Mouse (Mus musculus) cerebellum, postnatal 4 days (tissue): Measurements from ENCODE around the gene Cep135.

Source experiments
- DNase-seq, 2 experiments: peaks; one replicate each; pipeline ENCODE4 v3.0.0; 2022; ENCODE audit warnings: low spot score in 2 of 2, mixed read lengths in 1 of 2

Gene Cep135

DNA sequence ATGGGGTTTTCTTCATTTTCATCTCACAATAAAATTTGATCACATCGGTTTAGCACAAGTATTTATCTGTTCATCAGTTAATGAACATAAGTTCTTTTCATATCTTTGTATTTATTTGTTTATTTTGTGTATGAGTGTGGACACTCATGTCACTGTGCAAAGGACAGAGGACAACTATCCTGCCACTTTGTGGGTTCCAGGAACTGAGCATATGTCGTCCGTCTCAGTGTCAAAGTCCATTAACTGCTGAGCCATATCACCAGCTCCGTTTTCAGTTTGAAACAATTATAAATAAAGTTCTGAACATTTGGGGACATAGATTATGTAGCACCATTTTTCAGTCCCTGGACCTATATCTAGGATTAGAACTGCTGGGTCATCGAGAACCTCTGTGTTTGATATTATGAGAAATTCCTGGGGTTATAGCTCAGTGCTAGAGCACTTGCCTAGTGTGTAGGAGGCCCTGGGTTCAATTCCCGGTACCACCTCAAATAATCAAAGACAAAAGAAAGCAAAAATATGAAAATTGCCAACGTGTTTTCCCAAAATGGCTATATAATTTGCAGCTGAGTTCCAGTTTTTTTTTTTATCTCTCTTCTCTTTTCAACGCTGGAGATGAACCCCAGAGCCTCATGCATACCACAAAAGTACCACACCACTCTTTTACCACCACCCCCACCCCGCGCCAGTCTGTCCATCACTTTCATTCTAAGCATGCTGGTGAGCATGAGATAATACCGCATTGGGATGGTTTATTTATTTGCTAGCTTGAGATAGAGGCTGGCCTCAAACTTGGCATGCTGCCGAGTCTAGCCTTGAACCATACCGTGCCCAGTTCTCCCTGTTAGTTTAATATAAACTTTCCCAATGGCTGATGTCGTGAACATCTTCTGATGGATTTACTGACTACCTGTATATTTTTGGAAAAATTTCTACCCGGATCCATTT, 96.4 kb downstream of the Cep135 start:
- DNase-seq = no peak

DNA sequence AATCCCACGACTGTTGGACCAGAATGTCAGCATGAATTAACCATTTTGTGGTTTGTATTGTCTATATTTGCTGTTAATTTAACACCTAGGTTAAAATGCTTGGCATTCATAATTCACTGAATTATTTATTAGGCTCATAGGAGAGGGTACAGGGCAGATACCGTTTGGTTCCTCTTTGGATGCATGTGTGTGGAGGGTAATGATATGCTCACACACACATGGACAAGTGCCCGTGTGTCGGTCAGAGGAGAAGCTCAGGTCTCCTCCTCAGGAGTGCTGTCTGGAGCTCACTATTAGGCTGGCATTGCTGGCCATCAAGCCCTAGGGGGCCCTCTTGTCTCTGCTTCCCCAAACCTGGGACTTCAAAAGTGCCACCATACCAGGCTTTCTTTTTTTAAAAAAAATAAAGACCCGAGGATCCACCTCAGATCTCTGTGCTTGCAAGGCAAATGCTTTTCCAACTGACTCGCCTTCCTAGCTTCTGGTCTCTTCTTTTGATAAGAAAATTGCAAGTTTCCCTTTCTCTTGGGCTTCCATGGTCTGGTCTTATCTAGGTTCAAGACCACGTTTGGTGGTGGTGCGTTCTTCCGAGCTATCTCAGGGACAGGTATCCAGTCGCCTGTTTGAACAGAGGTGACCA, 99.6 kb downstream of the Cep135 start:
- DNase-seq = no peak

DNA sequence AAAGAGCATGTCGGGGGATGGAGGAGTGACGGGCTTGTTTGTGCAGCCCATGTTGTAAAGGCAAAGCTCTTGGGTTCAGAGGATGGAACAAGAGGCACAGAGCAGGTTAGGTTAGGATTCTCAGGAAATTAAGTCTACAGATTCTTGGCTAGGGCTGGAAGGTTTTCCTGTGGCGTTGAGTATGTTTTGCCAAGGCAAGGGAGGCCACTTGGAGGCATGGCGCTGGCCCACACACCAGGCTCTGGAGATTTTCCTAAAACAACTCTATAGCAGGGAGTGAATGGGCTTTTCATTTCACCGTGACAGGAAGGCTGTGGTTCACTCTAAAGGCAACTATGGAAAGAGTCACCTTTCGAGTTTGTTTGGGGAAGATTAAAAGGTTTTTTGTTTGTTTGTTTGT, 100.1 kb downstream of the Cep135 start:
- DNase-seq = no peak

DNA sequence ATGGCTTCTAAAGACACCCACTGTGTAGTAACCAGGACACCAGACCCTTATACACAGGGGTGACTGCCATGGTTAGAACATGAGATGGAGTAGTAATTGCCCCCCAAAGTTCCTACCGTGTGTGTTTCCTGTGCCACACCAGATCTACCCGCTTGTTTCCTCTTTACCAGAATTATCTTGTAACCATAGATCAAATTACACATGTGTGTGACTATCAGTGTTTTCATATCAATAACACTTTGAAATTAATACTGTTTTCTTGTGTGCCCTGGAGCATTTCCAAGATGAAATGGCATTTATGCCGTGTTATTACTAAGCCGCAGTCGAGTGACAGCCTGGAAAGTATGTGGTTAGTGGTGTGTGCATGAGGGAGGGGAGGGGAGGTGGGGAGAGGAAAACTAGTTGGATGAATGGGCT, 101.7 kb downstream of the Cep135 start:
- no peak for DNase-seq

DNA sequence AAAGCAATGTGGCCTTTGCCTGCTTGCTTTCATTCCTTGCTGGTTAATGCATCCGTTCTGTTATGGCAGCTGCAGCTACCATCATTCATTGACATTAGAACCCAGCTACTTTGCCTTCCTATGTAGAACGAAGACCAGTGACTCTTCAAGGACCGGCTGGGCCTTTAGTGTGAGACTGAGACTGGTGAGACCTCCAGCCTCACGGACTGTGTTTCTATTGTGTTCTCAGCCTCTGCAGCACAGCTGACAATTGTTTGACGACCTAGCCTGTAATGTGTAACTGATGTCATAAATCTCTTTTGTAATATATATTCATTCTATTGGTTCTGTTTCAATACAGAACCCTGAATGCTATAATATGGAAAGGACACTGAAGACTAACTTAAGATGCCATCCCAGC, 102.8 kb downstream of the Cep135 start:
- DNase-seq = no peak

DNA sequence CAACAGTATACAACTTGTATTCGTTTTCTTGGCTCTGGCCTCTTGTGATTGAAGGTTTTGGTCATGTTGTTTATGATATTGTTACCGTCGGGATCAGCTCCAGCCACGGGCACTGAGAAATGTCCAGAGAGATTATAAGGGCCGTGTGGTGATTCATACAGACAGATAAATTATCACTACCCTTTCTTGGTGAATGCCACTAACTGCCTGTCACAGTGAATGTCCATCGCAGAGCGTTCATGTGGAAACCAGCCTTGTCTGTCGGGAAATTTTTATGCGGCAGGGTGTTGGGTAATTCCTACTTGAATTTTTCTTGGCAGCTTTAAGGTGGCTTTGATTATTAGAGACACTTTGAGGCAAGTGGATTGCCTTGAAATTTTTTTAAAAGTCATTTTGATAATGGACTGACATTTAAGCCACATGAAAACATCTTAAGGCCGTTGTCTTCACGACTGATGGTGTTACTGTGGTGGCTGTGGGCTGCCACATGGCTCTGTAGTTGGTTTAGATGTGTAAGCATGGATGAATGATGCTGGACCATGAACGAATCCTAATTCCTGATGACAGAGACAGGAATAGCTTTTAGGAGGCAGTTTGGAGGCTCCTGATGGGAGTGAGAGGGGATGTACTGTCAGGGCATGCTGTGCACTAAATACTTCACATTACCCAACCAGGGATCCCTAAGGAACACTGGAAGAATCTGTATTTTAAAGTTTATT, 103.4 kb downstream of the Cep135 start:
- DNase-seq = peak in 1 of 2 experiments; percentile 46
